Mouse (Mus musculus): ENCODE results near the gene Gm49510. TPM values are rescaled to one million over a fixed set of nuclear protein-coding genes. Genes with fewer than 3 reads are reported as not detected.

Gm49510 gene
- polyA plus RNA-seq, 2 experiments, result 0.03 to 0.10 TPM

GRCm38 (mm10) chr15:78925129-78925528 lies 25.7 kb downstream of the Gm49510 start:
- Histone ChIP-seq H3K4me1 (replicated peaks; ENCODE audit: control insufficient read depth in 2 of 2, insufficient read depth in 2 of 2, low read length in 1 of 2) (peaks cover 65 to 68% of the 10 kb centered on the region in 2 experiments), H3K27ac (peak overlapping the region; percentile 98), H3K4me3 (ENCODE audit: insufficient read depth in 1 of 2, low read depth in 2 of 2, low read length in 2 of 2) (no peak overlapping the region), H3K27me3 (ENCODE audit: control insufficient read depth, insufficient read depth, low read length) (no peaks in the 10 kb centered on the region), H3K9ac (replicated peaks) (no peak overlapping the region; the same call in 1 of the 2 replicates), H3K9me3 (ENCODE audit: control insufficient read depth, low read length) (no peaks in the 10 kb centered on the region), H3K4me2 (ENCODE audit: low read depth) (peak overlapping the region; percentile 75; the same call in 1 of the 2 replicates), H3K36me3 (replicated peaks; ENCODE audit: control insufficient read depth, insufficient read depth, low read depth) (no peaks in the 10 kb centered on the region; the same call in 1 of the 2 replicates)
- TF ChIP-seq CTCF (IDR thresholded peaks at IDR 0.05; ENCODE audit: low read depth) (no peak), EP300 (IDR thresholded peaks at IDR 0.05; ENCODE audit: low read depth) (no peak)
- ATAC-seq (ENCODE audit: insufficient read depth) (no peak), DNase-seq (ENCODE audit: low read depth in 3 of 3, low spot score in 3 of 3) (no peak)
- WGBS (ENCODE audit: insufficient replicate concordance), result 59% methylated on average over 8 of the region's 8 CpGs

GRCm38 (mm10) chr15:78926021-78926919 lies 26.8 kb downstream of the Gm49510 start, which contains the start of gene Lgals1:
Gene Lgals1, plus strand, starts transcription at chr15:78926725.
- no peak for TF ChIP-seq CTCF (IDR thresholded peaks at IDR 0.05; ENCODE audit: low read depth)
- TF ChIP-seq EP300 (IDR thresholded peaks at IDR 0.05; ENCODE audit: low read depth), result no peak
- Histone ChIP-seq H3K27ac (peak within 1 kb of the TSS; percentile 98), H3K36me3 (replicated peaks; ENCODE audit: control insufficient read depth, insufficient read depth, low read depth) (no peaks in the 10 kb centered on the region; the same call in 1 of the 2 replicates), H3K9ac (replicated peaks) (peak within 1 kb of the TSS; percentile 49), H3K4me3 (ENCODE audit: insufficient read depth in 1 of 2, low read depth in 2 of 2, low read length in 2 of 2) (peak within 1 kb of the TSS; percentile 66 to 77), H3K4me1 (replicated peaks; ENCODE audit: control insufficient read depth in 2 of 2, insufficient read depth in 2 of 2, low read length in 1 of 2) (peaks cover 65 to 67% of the 10 kb centered on the region in 2 experiments), H3K27me3 (ENCODE audit: control insufficient read depth, insufficient read depth, low read length) (no peaks in the 10 kb centered on the region), H3K4me2 (ENCODE audit: low read depth) (peak within 1 kb of the TSS; percentile 75), H3K9me3 (ENCODE audit: control insufficient read depth, low read length) (no peaks in the 10 kb centered on the region)
- peak; percentile 65 to 76 (median 74) for DNase-seq (ENCODE audit: low read depth in 3 of 3, low spot score in 3 of 3)
- 6% methylated on average over 20 of the region's 20 CpGs for WGBS (ENCODE audit: insufficient replicate concordance)
- ATAC-seq (ENCODE audit: insufficient read depth), result peak; percentile 39

DNA sequence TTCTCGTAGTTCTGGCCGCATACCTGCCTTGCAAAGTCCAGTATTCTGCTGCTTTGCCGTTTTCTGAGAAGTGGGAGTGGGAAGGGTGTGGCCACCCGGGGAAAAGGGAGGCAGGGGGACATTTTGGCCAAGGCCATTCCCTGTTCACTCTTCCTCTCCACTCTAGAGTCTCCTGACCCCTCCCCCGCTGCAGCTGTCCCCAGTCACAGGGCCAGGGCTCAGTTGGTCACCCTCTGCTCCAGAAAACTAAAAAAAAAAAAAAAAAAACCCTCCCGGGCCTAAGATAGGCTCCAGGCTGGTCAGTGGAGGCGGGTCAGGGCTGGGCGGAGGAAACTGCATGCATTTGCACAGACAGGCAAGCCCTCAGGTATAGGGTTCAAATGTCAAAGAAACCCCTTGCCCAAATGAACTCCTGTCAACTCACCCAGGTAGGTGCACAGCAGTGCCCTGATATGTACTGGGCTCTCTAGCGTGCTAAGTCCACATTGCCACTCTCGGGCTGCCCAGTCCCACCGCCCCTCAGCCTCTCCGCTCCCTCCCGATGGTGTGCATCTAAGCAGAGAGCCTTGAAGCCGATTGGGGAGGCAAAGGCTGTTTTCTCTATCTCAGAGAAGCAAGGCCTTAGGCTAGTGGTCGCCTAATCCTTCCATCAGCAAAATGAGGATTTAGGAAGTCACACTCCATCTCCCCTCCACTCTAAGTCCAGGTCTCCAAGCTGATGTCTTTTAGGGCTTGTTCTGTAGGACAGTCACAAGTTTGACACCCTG lies 27.7 kb downstream of the Gm49510 start:
- peak overlapping the region; percentile 10 for H3K27ac ChIP-seq
- ATAC-seq (ENCODE audit: insufficient read depth) (no peak), DNase-seq (ENCODE audit: low read depth in 3 of 3, low spot score in 3 of 3) (no peak)
- peak overlapping the region; percentile 75 for H3K4me2 ChIP-seq (ENCODE audit: low read depth)
- H3K9ac ChIP-seq (replicated peaks), result peak overlapping the region; percentile 49
- no peaks in the 10 kb centered on the region for H3K27me3 ChIP-seq (ENCODE audit: control insufficient read depth, insufficient read depth, low read length)
- H3K4me1 ChIP-seq (replicated peaks; ENCODE audit: control insufficient read depth in 2 of 2, insufficient read depth in 2 of 2, low read length in 1 of 2), result peaks cover 58 to 60% of the 10 kb centered on the region in 2 experiments
- 6% methylated on average over 15 of the region's 15 CpGs for WGBS (ENCODE audit: insufficient replicate concordance)
- no peak for TF ChIP-seq EP300 (IDR thresholded peaks at IDR 0.05; ENCODE audit: low read depth)
- no peak for TF ChIP-seq CTCF (IDR thresholded peaks at IDR 0.05; ENCODE audit: low read depth)
- H3K36me3 ChIP-seq (replicated peaks; ENCODE audit: control insufficient read depth, insufficient read depth, low read depth), result no peaks in the 10 kb centered on the region; the same call in 1 of the 2 replicates
- peak overlapping the region; percentile 66 to 77 for H3K4me3 ChIP-seq (ENCODE audit: insufficient read depth in 1 of 2, low read depth in 2 of 2, low read length in 2 of 2)
- no peaks in the 10 kb centered on the region for H3K9me3 ChIP-seq (ENCODE audit: control insufficient read depth, low read length)

DNA sequence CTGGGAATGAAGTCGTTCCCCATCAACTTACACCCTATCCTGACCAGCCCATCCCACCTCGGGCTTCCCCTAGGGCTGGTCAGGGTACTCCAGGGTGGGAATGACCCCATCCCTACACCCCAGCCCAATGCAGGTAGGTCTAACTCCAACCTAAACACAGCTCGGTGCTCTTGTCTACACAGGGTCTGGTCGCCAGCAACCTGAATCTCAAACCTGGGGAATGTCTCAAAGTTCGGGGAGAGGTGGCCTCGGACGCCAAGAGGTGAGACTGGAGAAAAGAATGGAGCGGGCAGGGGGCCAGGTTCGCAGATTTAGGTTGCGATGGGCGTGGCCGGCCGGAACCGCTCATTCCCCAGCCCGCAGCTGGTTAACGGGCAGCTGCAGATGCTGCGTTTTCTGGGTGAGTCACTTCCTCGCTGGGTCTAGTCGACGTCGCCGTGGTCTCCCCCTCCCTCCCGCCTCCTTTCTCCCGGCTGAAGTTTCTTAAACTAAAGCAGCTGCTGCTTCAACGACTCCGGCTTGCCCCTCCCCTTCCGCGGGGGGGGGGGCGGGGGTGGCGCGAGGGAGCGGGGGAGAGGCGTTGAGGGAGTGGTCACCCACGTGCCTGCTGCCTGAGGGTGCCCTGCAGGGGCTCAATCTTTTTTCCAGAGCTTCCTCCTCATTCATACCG lies 28.5 kb downstream of the Gm49510 start:
- Histone ChIP-seq H3K4me1 (replicated peaks; ENCODE audit: control insufficient read depth in 2 of 2, insufficient read depth in 2 of 2, low read length in 1 of 2) (peaks cover 51 to 52% of the 10 kb centered on the region in 2 experiments), H3K27me3 (ENCODE audit: control insufficient read depth, insufficient read depth, low read length) (no peaks in the 10 kb centered on the region), H3K4me2 (ENCODE audit: low read depth) (peak overlapping the region; percentile 75), H3K9me3 (ENCODE audit: control insufficient read depth, low read length) (no peaks in the 10 kb centered on the region), H3K9ac (replicated peaks) (peak overlapping the region; percentile 49), H3K36me3 (replicated peaks; ENCODE audit: control insufficient read depth, insufficient read depth, low read depth) (no peaks in the 10 kb centered on the region; the same call in 1 of the 2 replicates), H3K27ac (peak overlapping the region; percentile 10), H3K4me3 (ENCODE audit: insufficient read depth in 1 of 2, low read depth in 2 of 2, low read length in 2 of 2) (peak overlapping the region; percentile 66 to 77)
- TF ChIP-seq CTCF (IDR thresholded peaks at IDR 0.05; ENCODE audit: low read depth), result 0 out of 2 replicates have a peak, but pooled peaks have one; percentile 3
- no peak for TF ChIP-seq EP300 (IDR thresholded peaks at IDR 0.05; ENCODE audit: low read depth)
- WGBS (ENCODE audit: insufficient replicate concordance), result under 1% methylated on average over 29 of the region's 35 CpGs
- DNase-seq (ENCODE audit: low read depth in 3 of 3, low spot score in 3 of 3) (peak in 1 of 3 experiments; percentile 66), ATAC-seq (ENCODE audit: insufficient read depth) (peak; percentile 17; the same call in 1 of the 2 replicates)

All from liver, embryonic 14.5 days (tissue).